In genomic region chr7:28013549-28014444, GRCm38 (mm10) we compare ENCODE assay signal across 8 mouse cellular contexts. TPM values are rescaled to one million over a fixed set of nuclear protein-coding genes. Genes with fewer than 3 reads are reported as not detected.
A peak's percentile ranks its signal among the peaks of the same experiment; 100 is the strongest.
DNase-seq lines count a peak whose midpoint lies in the region; ATAC-seq and TF ChIP-seq lines count a peak whose summit lies in the region.

Gene Zfp850 (minus strand): TSS chr7:28014115.

- peak within 1 kb of the TSS; percentile 81 for H3K4me3 ChIP-seq in forebrain, embryonic 10.5 days
- H3K4me3 ChIP-seq in heart, embryonic 15.5 days, result peak within 1 kb of the TSS; percentile 65
- peak within 1 kb of the TSS; percentile 83 to 97 for H3K4me3 ChIP-seq in liver, embryonic 14.5 days (ENCODE audit: insufficient read depth in 1 of 2, low read depth in 2 of 2, low read length in 2 of 2)
- peak within 1 kb of the TSS; percentile 61 for H3K4me3 ChIP-seq in neural tube, embryonic 12.5 days

- no peak for TF ChIP-seq EP300 in liver, embryonic 14.5 days (IDR thresholded peaks at IDR 0.05; ENCODE audit: low read depth)

- peak within 1 kb of the TSS; percentile 79 for H3K4me2 ChIP-seq in heart, embryonic 15.5 days
- H3K4me2 ChIP-seq in liver, embryonic 14.5 days (ENCODE audit: low read depth), result peak within 1 kb of the TSS; percentile 87
- H3K4me2 ChIP-seq in neural tube, embryonic 12.5 days (replicated peaks), result peak within 1 kb of the TSS; percentile 94

- TF ChIP-seq CTCF in liver, embryonic 14.5 days (IDR thresholded peaks at IDR 0.05; ENCODE audit: low read depth), result no peak

- H3K27ac ChIP-seq in forebrain, embryonic 10.5 days, result peak within 1 kb of the TSS; percentile 88
- no peak within 1 kb of the TSS; the same call in 1 of the 2 replicates for H3K27ac ChIP-seq in heart, embryonic 15.5 days
- H3K27ac ChIP-seq in liver, embryonic 14.5 days, result no peak within 1 kb of the TSS
- H3K27ac ChIP-seq in neural tube, embryonic 12.5 days, result no peak within 1 kb of the TSS

- peaks cover 17% of the 10 kb centered on the region for H3K4me1 ChIP-seq in forebrain, embryonic 10.5 days
- peaks cover 9% of the 10 kb centered on the region; the same call in 1 of the 2 replicates for H3K4me1 ChIP-seq in heart, embryonic 15.5 days (replicated peaks)
- peaks cover 3 to 4% of the 10 kb centered on the region in 2 experiments for H3K4me1 ChIP-seq in liver, embryonic 14.5 days (replicated peaks; ENCODE audit: control insufficient read depth in 2 of 2, insufficient read depth in 2 of 2, low read length in 1 of 2)
- H3K4me1 ChIP-seq in neural tube, embryonic 12.5 days, result peaks cover 10% of the 10 kb centered on the region; the same call in 1 of the 2 replicates

- H3K27me3 ChIP-seq in forebrain, embryonic 10.5 days (ENCODE audit: poor library complexity, severe bottlenecking), result 0 out of 2 replicates have a peak, but pooled peaks cover 6% of the 10 kb centered on the region
- no peaks in the 10 kb centered on the region for H3K27me3 ChIP-seq in heart, embryonic 15.5 days
- H3K27me3 ChIP-seq in liver, embryonic 14.5 days (ENCODE audit: control insufficient read depth, insufficient read depth, low read length), result no peaks in the 10 kb centered on the region
- no peaks in the 10 kb centered on the region for H3K27me3 ChIP-seq in neural tube, embryonic 12.5 days (replicated peaks)

- DNase-seq in c-Kit-negative CD71-positive TER-119-positive erythroid progenitor cells, embryonic 14.5 days (ENCODE audit: low read depth, low spot score), result peak; percentile 11
- peak; percentile 80 for DNase-seq in forebrain, embryonic 10.5 days (ENCODE audit: extremely low spot score, low spot score)
- peak; percentile 79 to 86 for DNase-seq in kidney, postnatal 25 days
- DNase-seq in liver, embryonic 14.5 days (ENCODE audit: low read depth in 3 of 3, low spot score in 3 of 3), result peak; percentile 45 to 58 (median 46)
- peak; percentile 71 for DNase-seq in telencephalon, adult 2 months (ENCODE audit: low read depth, low spot score)

- peaks cover 32% of the 10 kb centered on the region for H3K36me3 ChIP-seq in forebrain, embryonic 10.5 days (replicated peaks)
- H3K36me3 ChIP-seq in heart, embryonic 15.5 days, result no peaks in the 10 kb centered on the region; the same call in 1 of the 2 replicates
- H3K36me3 ChIP-seq in liver, embryonic 14.5 days (replicated peaks; ENCODE audit: control insufficient read depth, insufficient read depth, low read depth), result no peaks in the 10 kb centered on the region
- H3K36me3 ChIP-seq in neural tube, embryonic 12.5 days, result no peaks in the 10 kb centered on the region; the same call in 1 of the 2 replicates

- H3K9ac ChIP-seq in heart, embryonic 15.5 days, result peak within 1 kb of the TSS; percentile 65
- peak within 1 kb of the TSS; percentile 84 for H3K9ac ChIP-seq in liver, embryonic 14.5 days (replicated peaks)
- peak within 1 kb of the TSS; percentile 84 for H3K9ac ChIP-seq in neural tube, embryonic 12.5 days

- peak; percentile 91 for ATAC-seq in CD4-positive, CD25-positive, alpha-beta regulatory T cell, adult 4 months
- peak; percentile 89 for ATAC-seq in heart, embryonic 15.5 days (replicated peaks; ENCODE audit: insufficient number of reproducible peaks, insufficient read depth, low FRiP score, low read depth)
- peak; percentile 79 for ATAC-seq in liver, embryonic 14.5 days (ENCODE audit: insufficient read depth)
- peak; percentile 90 for ATAC-seq in neural tube, embryonic 12.5 days (ENCODE audit: low FRiP score, low read depth)

- 1% methylated on average over 47 of the region's 47 CpGs for WGBS in forebrain, embryonic 10.5 days
- whole genome bisulfite sequencing in heart, embryonic 15.5 days, result under 1% methylated on average over 47 of the region's 47 CpGs
- under 1% methylated on average over 47 of the region's 47 CpGs for WGBS in liver, embryonic 14.5 days (ENCODE audit: insufficient replicate concordance)
- WGBS in neural tube, embryonic 12.5 days, result under 1% methylated on average over 47 of the region's 47 CpGs

- H3K9me3 ChIP-seq in forebrain, embryonic 10.5 days, result peaks cover under 1% of the 10 kb centered on the region; the same call in 1 of the 2 replicates
- H3K9me3 ChIP-seq in heart, embryonic 15.5 days (replicated peaks), result no peaks in the 10 kb centered on the region
- H3K9me3 ChIP-seq in liver, embryonic 14.5 days (ENCODE audit: control insufficient read depth, low read length), result no peaks in the 10 kb centered on the region
- no peaks in the 10 kb centered on the region for H3K9me3 ChIP-seq in neural tube, embryonic 12.5 days

RNA-seq across cellular contexts. Expression of gene Zfp850, which starts in this region (rescaled TPM):
- 1 to 10 TPM; 4.2 to 5.2 TPM for polyA plus RNA-seq in CD4-positive, CD25-positive, alpha-beta regulatory T cell, adult 4 months (2017; shearing (Covaris generic))
- 9.8 and 10.3 TPM in 2 replicates for polyA plus RNA-seq in forebrain, embryonic 10.5 days (2016; fragmentation: Nextera tagmentation; extraction: Ambion mirVana)
- 1.7 and 1.9 TPM in 2 replicates for polyA plus RNA-seq in heart, embryonic 15.5 days (2015; fragmentation: Nextera tagmentation; extraction: Ambion mirVana)
- polyA plus RNA-seq in liver, embryonic 14.5 days (2012; rRNA removed), result 0.69 and 0.94 TPM in 2 replicates
- polyA plus RNA-seq in liver, embryonic 14.5 days (2014; fragmentation: Nextera tagmentation; extraction: Ambion mirVana), result 2.3 and 2.4 TPM in 2 replicates
- 6.0 and 6.6 TPM in 2 replicates for polyA plus RNA-seq in neural tube, embryonic 12.5 days (2016; fragmentation: Nextera tagmentation; extraction: Ambion mirVana)

Comparison
In these comparisons a context has a peak if more than half of its experiments do, and no peak if none do; other contexts are left out.
1. DNase-seq: peak in every context shown above with its lines; median percentile 82 in kidney, postnatal 25 days; 80 in forebrain, embryonic 10.5 days; 71 in telencephalon, adult 2 months; 46 in liver, embryonic 14.5 days; 11 in c-Kit-negative CD71-positive TER-119-positive erythroid progenitor cells, embryonic 14.5 days.